Mouse (Mus musculus) CD4-positive, CD25-positive, alpha-beta regulatory T cell, adult 4 months (primary cell): ENCODE data around the gene Ldlr. TPM values are rescaled to one million over a fixed set of nuclear protein-coding genes. Genes with fewer than 3 reads are reported as not detected.
"Not testable (repeated sequence)": the region's sequence is repeated elsewhere in the genome, so short reads cannot be mapped to it uniquely, and the experiment has no call there.

ENCODE experiments used
- ATAC-seq: one replicate; pipeline ENCODE4 v1.8.0; 2017
- polyA plus RNA-seq, 2 experiments: library from polyadenylated mRNA; unstranded; fragments of 100-300 nt; shearing (Covaris generic); gene quantifications; one replicate each; pipeline ENCODE4 v1.2.1; 2017

The Ldlr gene
- polyA plus RNA-seq, 2 experiments from 2014 or later, result 17.9 to 42.0 TPM

- not testable (repeated sequence) for ATAC-seq
Observed at GRCm38 (mm10) chr9:21793507-21793906, 70.2 kb downstream of the Ldlr start.

- no peak for ATAC-seq
Observed at GRCm38 (mm10) chr9:21794344-21794834, 71.1 kb downstream of the Ldlr start.

- no peak for ATAC-seq
Observed at GRCm38 (mm10) chr9:21794925-21795324, 71.6 kb downstream of the Ldlr start.

DNA sequence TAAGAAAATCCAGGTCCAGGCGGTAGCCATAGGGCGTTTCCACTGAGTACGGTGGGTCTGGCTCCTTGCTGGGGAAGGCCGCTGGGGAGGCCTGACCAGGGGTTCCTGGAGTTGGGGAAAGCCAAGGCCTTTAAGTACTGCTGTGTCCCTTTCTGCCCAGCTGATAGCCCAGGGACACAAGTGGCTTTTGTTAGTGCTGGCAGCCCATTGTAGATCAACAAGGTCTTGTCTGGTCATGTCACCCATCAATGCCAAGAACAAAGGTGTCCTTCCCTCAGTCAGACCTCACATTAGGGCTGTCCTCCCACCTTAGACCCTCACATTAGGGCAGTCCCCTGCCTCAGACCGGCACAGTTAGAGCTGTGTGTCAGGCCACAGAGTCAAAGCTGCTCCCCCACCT, 72.3 kb downstream of the Ldlr start:
- no peak for ATAC-seq

- no peak for ATAC-seq
Observed at GRCm38 (mm10) chr9:21796259-21796658, 73.0 kb downstream of the Ldlr start.

GRCm38 (mm10) chr9:21796919-21797318, 73.6 kb downstream of the Ldlr start:
- no peak for ATAC-seq

DNA sequence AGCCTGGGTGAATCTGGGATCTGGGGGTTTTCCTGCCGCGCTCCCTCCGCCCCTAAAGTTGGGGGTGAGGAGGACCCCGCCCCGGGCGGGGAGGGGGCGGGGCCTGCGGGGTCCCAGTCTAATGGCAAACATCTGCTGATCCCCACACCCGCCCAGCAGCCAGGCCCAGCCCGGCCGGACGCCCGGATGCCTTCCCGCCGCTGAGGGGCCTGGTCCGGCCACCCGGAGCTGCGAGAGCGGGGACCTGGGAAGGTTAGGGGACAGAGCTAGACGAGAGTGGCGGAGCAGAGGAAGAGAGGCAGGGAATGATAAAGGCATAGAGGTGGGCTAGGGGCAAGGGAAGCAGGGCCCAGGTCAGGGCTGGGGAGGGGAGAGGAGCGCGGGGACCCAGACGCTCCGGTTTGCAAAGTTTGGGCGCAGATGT, 74.7 kb downstream of the Ldlr start:
- ATAC-seq, result no peak

DNA sequence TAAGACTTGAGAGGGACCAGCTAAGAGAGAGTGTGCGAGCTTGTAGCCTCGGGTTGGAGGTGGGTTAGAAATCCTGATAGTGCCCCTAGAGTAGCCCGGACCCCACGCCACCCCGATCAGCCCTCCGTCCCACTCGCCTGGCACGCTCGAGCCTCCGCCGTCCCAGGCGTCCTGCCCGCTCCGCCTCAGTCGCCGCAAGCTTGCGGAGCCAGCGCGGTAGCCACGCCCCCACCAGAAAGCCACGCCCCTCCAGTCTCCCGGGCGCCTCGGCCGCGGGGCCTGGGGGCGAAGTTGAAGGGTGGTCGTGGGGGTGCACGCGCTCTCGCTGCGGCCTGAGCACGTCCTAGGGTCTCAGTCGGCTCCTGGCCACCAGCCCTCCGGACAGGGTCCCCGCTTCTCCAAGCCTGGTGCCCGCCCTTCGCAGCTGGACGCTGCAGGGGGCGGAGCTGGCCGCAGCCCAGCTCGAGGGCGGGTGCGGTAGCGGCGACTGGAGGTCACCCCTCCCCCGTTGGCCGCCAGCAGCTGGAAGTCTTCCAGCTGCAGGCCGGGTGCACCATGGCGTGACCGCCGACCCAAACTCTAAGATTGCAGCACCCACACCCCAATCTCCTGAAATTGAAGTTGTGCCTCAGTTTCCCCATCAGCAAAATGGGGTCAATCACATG, 75.2 kb downstream of the Ldlr start, which contains the start of gene Kank2:
Gene Kank2, minus strand, starts transcription at position 400 of the 665 bp plus-strand sequence.
- peak; percentile 82 for ATAC-seq

GRCm38 (mm10) chr9:21799010-21799350, 75.7 kb downstream of the Ldlr start:
- no peak for ATAC-seq

Other genes with a start within 250 kb of the Ldlr start
- gene Tmed1, start 213.2 kb upstream of the Ldlr start, polyA plus RNA-seq, result 1 to 10 TPM; 6.4 to 8.2 TPM
- gene AB124611, start 197.3 kb upstream of the Ldlr start, polyA plus RNA-seq, result 10 to 100 TPM; 51.6 to 60.4 TPM
- gene Carm1, start 176.6 kb upstream of the Ldlr start, polyA plus RNA-seq, result 10 to 100 TPM in 1 of 2 experiments, 1 to 10 TPM in 1; 7.1 to 11.4 TPM
- 1 to 10 TPM; 3.2 to 6.1 TPM for gene Timm29, start 130.8 kb upstream of the Ldlr start, polyA plus RNA-seq
- 10 to 100 TPM; 19.6 to 30.7 TPM for gene Yipf2, start 130.7 kb upstream of the Ldlr start, polyA plus RNA-seq
- 10 to 100 TPM; 22.7 to 24.1 TPM for gene Smarca4, start 107.3 kb upstream of the Ldlr start, polyA plus RNA-seq
- 10 to 100 TPM in 1 of 2 experiments, 1 to 10 TPM in 1; 6.5 to 13.5 TPM for gene Spc24, start 36.8 kb downstream of the Ldlr start, polyA plus RNA-seq
- not detected for gene Kank2, start 75.3 kb downstream of the Ldlr start, polyA plus RNA-seq
- not detected for gene Angptl8, start 112.0 kb downstream of the Ldlr start, polyA plus RNA-seq
- gene Dock6, start 129.2 kb downstream of the Ldlr start, polyA plus RNA-seq, result 1 to 10 TPM in 1 of 2 experiments, under 1 TPM in 1; 0.61 to 1.4 TPM
- gene Rab3d, start 194.7 kb downstream of the Ldlr start, polyA plus RNA-seq, result 10 to 100 TPM in 1 of 2 experiments, 1 to 10 TPM in 1; 8.4 to 11.3 TPM
- gene Ccdc159, start 204.0 kb downstream of the Ldlr start, polyA plus RNA-seq, result under 1 TPM in 1 of 2 experiments, not detected in 1; 0.94 TPM
- 1 to 10 TPM; 8.0 to 8.7 TPM for gene Tmem205, start 204.1 kb downstream of the Ldlr start, polyA plus RNA-seq
- gene Plppr2, start 213.6 kb downstream of the Ldlr start, polyA plus RNA-seq, result under 1 TPM; 0.28 to 0.90 TPM
- 10 to 100 TPM in 1 of 2 experiments, 1 to 10 TPM in 1; 3.2 to 13.5 TPM for gene Swsap1, start 232.3 kb downstream of the Ldlr start, polyA plus RNA-seq
- not detected for gene Epor, start 240.0 kb downstream of the Ldlr start, polyA plus RNA-seq